Mouse (Mus musculus) leukemia stem cell, adult 10-12 weeks (primary cell): ENCODE measurements around the gene Defb30. TPM values are rescaled to one million over a fixed set of nuclear protein-coding genes. Genes with fewer than 3 reads are reported as not detected.

Experiments used
- polyA plus RNA-seq: library from polyadenylated mRNA; stranded (reverse); fragments of >175 nt; gene quantifications from 2 replicates; pipeline ENCODE4 v1.2.3, GENCODE M21; 2012; ENCODE audit warnings: low replicate concordance

Gene Defb30
- not detected in 2 replicates for polyA plus RNA-seq

DNA sequence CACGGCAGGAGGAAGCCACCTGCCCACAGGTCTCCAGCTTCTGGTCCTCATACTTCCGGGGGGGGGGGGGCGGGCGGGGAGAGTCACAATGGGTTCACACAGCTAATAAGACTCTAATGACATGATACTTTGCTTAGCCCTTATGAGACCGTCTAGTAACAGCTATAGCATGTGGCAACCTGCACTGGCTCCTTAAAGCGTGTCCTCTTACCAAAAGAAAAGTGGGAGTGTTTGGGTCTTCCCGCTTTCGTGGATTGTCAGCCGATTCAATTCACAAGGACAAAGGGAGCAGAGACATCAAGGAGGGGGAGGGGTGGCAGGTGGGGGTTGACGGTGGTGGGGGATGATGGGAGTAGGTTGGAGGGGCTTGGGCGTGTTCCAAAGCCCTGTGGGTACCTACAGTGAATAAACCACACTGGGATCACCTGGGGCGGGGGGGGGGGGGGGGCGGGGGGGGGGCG lies at the start of gene Defb30:
Gene Defb30 (minus strand): TSS at position 51 of the 461 bp plus-strand sequence.

DNA sequence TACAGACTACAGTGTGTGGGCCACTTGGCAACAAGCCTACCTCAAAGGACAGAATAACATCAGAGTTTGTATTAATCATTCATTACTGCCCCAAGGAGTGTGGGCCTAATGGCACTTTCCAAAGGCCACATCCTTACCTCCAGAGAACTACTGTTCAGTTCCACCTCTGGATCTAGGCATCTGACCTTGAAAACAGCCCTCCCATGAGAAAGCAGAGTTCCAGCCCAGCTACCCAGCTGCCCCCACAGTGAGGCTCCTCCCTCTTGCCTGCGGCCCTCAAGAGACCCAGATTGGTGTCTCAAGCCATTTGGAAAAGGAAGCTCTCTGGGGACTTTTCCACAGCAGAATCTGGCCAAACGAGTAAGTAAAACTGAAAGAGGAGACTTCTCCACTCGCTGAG lies 3.1 kb downstream of the Defb30 start, which contains the start of gene Defb42:
Gene Defb42 (plus strand): TSS at position 301 of the 400 bp plus-strand sequence.

DNA sequence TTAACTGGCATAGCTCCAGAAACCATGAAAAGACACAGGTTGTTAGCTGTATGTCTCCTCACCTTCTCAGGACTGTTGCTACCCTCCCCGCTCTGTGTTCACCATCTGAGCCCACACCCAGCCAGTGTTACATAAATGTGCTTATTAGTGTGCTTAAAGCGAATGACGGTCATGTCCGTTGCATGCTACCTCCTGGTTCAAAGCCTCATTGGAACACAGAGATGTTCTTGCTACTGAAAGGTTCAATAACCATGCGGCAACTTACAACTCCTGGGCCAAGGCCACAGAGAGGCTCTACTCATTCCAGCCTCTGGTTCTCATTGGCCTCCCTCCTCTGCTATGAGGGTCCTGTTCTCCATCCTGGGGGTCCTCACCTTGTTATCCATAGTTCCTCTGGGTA lies 38.3 kb downstream of the Defb30 start, which contains the start of gene Defb43:
Gene Defb43 (plus strand): TSS at position 301 of the 400 bp plus-strand sequence.

DNA sequence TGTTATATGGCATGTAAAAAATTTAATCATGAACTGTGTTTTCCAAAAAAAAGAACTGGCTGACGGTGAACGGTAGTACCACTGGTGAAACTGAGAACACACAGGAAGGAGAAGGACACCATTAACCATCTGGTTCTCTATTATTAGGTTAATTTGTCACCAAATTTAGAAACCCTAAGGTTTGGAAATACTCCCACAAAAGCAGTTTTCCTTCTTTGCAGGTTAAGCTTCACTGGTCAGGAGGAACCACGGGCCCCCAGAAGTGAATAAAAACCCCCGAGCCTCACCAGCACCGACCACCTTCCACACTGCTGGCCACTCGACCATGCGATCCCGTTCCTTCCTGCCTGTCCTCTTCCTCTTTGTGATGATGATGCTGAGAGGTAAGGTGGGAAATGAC lies 52.0 kb downstream of the Defb30 start, which contains the start of gene Defb47:
Gene Defb47 (plus strand): TSS at position 301 of the 400 bp plus-strand sequence.

DNA sequence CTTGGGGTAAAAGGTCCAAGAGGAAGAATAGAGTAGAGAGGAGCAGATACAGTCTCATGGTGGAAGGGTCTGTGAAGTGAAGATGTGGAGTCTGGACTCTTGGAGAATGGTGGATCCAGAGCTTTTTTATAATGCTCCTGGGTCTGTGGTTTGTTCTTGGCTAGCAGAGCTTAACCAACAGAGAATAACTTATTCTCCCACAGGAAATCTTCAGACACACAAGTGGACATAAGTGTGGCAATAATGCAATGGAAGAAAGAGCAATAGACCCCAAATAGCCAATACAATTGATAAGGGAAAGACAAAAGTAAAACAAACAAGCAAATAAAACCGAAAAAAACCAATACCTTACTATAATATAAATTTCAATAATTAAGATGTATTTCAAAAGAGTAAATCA lies 65.3 kb downstream of the Defb30 start, which contains the start of gene Defb48:
Gene Defb48 (minus strand): TSS at position 101 of the 400 bp plus-strand sequence.

Other genes with a start within 250 kb of the Defb30 start
- gene Wdfy2, start 212.3 kb downstream of the Defb30 start, polyA plus RNA-seq, result 2.7 and 3.4 TPM in 2 replicates
- gene Defb48, start 65.5 kb downstream of the Defb30 start, polyA plus RNA-seq, result not detected in 2 replicates
- not detected in 2 replicates for gene Defb47, start 51.9 kb downstream of the Defb30 start, polyA plus RNA-seq
- gene Defb43, start 38.2 kb downstream of the Defb30 start, polyA plus RNA-seq, result not detected in 2 replicates
- not detected in 2 replicates for gene Defb42, start 3.0 kb downstream of the Defb30 start, polyA plus RNA-seq